Mouse (Mus musculus): ENCODE results near the gene Nacad.

The Nacad gene

DNA sequence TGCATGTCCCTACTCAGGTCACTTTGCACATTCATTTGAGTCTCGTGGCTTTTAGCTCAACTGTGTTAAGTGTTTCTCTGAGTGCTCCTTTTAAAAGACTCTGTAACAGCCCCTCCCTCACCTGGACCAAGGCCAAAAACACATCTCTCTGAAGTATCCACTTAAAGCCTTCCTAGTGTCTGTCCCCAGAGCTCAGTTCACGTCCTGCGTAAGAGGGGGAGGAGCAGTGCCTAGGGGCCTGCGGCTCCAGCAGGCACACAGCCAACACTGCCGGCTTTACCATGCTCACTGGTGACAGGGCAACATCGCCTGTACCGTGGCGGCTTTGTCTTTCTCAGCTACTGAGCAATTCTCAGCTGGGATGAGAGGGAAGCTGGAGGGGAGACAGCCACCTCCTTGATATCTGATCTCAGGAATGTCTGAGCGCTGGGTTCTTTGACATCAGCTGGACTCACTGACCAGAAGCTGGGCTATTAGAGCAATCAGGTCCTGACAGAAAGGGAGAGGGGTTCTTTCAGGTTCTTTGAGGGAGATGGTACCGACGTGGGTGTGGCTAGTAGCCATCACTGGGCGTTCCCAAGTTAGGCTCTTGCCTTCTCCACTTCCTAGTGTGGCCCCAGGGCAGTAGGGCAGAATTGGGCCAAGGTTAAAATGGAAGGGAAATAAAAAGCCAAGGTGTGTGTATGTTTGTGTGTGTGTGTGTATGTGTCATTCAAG is 1.8 kb downstream of the Nacad start:
- DNase-seq (ENCODE audit: low spot score in 2 of 2), result no peak

DNA sequence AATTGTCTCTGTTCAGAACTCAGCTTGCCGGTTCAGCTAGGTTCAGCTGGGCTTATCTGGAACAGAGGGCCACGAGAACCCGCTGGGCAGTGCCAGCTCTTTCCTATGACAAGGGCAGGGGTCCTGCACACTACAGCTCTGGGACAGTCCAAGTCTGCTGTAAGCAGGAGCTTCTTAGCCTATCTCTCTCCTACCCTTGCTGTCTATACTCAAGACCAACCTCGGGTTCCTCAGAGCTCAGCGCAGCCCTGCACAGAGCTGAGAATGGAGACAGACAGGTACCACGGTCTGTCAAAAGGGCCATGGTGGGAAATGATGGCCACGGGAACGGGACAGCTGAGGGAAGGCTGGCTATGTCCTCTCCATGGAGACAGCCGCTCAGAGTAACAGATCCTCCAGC is 2.6 kb downstream of the Nacad start:
- no peak for DNase-seq (ENCODE audit: low spot score in 2 of 2)

DNA sequence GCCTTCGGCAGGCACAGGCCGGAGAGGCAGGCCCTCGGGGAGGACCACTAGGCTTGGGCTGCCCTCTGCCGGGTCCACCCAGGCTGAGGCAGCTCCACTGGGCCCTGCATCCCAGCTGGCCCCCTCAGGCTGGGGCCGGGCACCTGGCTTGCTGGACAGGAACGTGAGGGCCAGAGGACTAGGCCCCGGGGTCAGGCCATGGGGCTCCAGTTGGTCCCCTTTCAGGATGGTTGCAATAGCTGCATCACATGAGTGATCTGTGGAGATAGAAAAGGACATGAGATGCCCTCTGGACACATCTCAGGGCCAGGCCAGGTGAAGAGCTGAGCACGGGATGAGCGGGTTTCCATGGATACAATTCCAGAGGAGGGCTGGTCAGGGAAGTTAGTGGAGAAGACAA is 3.2 kb downstream of the Nacad start:
- no peak for DNase-seq (ENCODE audit: low spot score in 2 of 2)

DNA sequence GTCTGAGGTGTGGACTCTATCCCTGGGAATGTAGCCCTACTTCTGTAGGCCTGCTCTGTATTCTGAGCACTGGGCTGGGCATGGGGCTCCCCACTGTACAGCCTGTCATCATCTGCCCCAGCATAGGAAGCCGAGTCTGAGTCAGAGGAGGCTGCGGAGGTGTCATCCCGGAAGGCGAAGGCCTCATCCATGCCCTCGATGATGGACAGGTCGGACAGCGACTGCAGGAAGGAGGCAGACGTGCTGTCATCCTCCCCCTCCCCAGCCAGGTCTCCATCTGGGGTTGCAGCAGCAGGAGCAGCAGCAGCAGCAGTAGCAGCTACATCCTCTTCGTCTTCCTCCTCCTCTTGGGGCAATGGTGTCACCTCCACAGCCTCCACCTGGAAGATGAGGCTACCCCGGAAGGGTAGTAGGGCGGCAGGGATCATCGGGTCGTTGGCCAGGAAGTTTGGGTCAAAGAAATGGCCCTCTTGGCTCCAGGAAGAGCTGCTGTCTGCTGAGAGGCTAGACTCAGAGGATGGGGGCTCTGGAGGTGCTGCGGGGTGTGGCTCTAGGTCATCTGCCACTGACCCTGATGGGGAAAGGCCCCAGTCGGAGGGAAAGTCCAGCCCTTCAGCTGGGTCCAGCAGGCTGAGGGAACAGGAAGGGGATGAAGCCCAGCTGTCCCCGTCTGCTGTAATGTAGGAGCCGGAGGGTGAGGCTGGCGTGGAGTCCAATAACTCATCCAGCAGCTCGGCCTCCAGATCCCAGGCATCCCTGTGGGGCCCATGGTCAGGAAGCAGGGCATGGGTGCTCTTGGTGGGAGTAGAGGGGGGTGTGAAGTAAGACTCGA is 4.0 kb downstream of the Nacad start:
- DNase-seq (ENCODE audit: low spot score in 2 of 2), result no peak

DNA sequence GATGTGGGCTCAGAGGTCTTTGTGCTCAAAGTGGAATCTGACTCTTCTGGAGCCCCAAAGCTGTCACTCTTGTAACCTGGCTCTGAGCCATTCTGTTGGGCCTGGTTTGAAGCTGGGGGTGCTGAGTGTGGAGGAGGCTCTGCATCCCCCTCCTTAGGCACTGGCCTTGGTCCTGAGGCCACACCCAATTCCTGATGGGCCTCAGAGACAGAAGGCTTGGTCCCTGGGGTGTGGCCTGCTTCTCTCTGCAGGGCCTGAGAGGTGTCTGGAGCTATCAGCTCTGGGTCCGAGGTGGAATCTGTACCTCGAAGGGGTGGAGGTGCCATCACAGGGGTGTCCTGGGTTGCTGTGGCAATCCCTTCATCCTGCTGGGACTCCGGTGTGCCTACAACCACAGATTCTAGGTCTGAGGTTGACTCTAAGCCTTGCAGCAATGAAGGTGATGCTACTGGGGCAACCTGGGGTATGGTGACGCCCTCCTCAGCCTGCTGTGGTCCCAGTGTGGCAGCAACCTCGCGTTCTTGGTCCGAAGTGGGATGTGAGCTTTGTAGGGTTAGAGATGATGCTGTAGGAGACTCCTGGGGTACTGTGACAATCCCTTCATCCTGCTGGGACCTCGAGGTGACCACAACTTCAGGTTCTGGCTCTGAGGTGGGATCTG is 5.4 kb downstream of the Nacad start:
- DNase-seq (ENCODE audit: low spot score in 2 of 2), result no peak

DNA sequence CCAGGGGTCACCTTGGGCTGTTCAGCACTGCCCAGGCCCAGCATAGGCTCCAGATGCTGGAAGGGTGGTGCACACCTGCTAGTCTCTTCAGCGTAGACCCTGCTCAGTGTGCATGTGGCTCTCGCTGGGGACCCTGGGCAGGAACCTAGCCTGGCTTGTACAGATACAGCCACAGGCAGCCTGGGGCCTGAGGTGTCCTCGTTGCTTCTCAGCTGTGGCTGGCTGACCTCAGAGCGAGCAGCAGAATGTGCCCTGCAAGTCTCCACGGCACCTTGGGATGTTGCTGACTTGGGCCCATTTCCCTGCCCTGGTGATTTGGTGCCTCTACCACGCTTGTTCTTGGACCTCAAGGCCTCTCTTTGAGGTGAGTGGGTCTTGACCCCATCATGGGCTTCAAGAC is 6.0 kb downstream of the Nacad start:
- no peak for DNase-seq (ENCODE audit: low spot score in 2 of 2)

DNA sequence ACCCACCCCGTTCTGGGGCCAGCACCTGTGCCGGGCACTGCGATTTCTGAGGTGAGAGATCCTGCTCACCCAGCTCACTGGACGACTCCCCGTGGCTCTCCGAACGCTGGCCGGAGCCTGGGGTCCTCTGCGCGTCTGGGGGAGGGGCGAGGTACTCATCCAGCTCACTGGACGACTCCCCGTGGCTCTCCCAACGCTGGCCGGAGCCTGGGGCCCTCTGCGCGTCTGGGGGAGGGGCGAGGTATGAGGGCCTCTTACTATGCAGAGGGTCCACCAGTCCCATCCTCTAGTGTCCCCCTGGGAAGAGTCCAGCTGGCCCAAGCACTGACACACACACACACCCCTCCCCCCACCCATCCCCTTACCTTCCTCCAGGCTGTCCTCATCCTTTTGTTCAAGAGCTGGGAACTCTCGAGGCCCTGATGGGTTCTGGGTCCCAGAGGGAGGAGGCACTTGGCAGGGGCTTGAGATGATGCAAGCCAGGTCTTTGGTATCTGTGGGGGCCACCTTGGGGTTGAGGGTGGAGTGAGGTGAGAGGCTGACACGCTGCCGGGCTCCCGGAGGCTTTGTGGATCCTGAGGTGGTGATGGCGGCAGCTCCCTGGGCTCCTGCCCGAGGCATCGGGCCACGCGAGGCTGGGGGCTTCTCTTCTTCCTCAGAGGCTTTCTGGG is 6.7 kb downstream of the Nacad start:
- no peak for DNase-seq (ENCODE audit: low spot score in 2 of 2)

DNA sequence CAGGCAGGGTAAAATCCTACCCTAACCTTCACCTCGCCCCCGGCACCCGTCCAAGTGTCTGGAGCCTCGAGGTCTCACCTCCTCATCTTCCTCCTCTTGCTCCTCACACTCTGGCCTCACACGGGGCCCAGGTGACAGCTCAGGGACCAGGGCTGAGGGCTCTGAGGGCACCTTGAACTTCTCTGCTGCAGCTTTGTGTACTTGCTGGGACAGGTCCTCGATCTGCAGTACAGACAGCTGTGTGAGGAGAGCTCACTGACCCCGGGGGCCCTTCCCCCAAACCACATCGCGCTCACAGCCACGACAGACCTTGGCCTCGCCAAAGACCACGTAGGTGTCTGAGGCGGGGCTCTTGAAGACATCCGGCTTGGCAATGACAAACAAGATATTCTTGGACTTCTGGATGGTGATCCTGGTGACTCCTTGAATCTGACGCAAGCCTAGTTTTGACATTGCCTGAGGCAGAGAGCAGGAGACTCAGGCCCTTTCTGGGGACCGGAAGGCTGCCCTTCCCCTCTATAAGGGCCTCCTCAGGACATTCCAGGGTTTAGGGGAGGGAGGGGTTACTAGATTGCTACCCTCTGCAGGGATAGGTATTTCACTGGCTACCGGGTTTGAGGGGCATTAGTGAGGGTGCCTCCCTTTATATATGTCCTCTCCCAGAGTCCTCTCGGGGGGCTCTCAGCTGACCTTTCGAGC is 7.5 kb downstream of the Nacad start:
- no peak for DNase-seq (ENCODE audit: low spot score in 2 of 2)

DNA sequence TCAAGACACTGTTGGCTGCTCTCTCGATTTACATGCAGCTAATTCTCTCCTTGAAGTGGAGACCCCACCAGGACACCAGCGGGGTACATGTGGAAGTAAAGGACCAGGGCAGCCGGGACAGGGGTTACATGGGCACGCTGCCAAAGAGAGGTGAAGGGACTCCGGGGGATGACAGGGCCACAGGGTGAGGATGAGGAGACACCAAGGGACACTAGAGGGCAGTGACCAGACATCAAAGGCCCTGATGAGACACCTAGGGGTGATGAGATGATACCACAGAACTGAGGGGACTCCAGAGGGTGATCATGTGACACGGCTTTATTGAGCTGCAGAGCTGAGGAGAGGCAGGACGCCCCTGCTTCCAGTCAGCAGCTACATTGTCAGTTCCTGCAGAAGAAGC is 8.3 kb downstream of the Nacad start:
- no peak for DNase-seq (ENCODE audit: low spot score in 2 of 2)

DNA sequence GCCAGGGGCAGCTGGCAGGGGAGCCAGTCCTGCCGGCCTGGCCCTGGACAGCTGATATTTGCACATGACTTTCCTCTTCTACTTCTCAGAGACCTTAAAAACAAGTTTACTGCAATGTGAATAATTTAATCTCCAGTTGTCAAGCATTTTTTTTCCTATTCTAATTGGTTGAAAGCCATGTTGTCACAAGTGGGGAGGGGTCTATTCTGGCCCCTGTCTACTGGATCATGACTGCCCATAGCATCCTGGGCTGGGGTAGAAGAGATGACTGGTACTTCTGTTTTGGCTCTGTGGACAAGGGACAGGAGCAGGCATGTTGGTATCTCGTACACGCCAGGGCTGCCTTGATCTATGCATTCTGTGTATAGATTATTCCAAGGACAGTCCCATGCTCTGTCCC is 9.2 kb downstream of the Nacad start:
- DNase-seq (ENCODE audit: low spot score in 2 of 2), result no peak

DNA sequence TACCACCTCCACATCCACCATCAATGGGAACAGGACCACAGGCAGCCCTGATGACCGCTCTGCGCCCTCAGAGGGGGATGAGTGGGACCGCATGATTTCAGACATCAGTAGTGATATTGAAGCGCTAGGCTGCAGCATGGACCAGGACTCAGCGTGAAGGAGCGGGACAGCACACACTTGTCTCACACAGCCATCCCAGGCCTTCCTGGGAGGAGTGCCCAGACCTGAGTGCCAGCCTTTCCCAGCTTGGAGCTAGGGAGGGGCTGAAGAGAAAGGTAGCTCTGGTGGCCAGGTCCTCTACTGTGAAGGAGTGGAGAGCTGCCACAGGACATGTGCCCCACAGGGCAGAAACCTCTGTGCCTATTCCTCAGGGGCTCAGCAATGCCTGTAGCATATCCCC is 9.6 kb downstream of the Nacad start:
- DNase-seq (ENCODE audit: low spot score in 2 of 2), result no peak

DNA sequence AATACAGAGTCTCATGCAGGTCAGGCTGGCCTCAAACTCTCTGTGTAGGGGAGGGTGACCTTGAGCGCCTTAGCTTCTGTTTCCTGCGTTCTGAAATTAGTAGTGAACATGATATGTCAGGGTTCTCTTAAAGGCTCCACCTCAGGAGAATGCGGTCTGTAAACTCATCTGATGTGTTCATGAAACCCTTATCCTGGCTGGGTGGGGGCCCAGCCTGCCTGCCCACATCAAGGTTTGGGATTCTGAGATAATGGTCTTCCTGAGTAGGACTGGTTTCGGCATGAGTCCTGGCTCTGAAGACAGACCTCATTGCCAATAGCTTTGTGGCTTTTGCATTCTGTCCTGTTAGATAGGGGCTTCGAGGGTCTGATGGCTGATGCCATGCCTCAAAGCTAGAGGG is 10.5 kb downstream of the Nacad start:
- DNase-seq (ENCODE audit: low spot score in 2 of 2), result no peak

DNA sequence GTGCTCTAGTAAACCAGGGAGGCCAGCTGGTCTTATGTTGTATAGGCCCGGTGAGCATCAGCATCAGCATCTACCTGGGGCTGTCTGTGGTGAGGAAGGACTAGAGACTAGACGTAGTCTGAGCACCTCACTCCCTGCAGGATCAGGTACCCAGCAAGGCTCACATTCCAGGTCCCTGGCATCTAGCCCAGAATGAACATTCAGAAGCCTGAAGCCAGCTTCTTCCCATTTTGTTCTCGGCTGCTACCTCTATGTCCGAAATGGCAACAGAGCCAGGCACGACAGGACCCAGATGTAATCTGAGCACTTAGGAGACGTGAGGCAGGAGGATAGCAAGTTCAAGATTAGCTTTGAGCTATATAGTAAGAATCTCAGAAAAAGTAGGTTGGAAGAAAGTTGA is 11.0 kb downstream of the Nacad start:
- DNase-seq (ENCODE audit: low spot score in 2 of 2), result no peak

DNA sequence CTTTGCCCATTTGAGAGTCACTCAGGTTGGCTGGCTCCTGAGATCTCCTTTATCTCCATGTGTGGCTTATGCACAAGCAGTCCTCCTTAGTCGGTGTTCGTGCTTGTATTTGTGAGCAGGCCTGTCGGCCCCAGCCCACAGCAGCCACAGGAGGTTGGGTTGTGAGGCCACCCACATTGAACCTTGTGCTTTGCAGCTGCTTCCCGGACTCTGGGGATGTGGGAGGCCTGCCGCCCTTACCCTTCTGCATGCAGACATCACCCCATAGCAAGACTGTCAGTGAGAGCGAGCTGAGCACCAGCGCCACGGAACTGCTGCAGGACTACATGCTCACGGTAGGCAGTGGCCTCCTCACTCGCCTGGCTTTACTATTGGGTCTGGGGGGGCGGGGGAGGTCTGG is 12.4 kb downstream of the Nacad start:
- no peak for DNase-seq (ENCODE audit: low spot score in 2 of 2)

DNA sequence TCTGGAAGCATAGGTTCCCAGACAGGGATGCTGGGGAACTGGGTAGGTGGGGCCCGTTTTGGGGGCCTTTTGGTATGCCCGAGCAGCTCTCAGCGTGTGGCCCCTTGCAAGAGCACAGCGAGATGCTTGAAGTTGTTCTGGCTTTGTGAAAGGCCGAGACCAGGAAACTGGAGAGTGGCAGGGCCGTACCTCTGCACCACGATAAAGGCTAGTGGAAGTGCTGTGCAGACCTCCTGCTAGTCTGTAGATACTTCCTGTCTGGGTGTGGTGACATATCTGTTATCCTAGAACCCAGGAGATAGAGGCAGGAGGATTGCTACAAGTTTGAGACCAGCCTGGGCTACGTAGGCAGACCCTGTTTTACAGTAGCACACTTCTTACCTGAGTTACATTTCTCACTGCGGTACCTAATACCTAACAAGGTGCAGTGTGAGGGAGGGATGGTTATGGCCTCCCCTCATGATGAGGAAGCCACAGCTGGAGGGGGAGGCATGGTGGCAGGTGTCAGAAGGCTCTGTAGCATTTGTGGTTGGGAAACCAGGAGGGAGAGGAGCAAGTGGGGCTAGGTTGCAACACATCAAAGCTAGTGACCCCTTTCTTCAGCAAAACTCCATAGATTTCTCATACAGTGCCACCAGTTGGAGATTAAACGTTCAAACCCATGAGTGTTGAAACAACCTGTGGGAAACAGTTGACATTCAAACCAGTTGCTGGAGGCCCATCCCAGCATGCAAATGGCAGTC is 14.7 kb downstream of the Nacad start:
- no peak for DNase-seq (ENCODE audit: low spot score in 2 of 2)

DNA sequence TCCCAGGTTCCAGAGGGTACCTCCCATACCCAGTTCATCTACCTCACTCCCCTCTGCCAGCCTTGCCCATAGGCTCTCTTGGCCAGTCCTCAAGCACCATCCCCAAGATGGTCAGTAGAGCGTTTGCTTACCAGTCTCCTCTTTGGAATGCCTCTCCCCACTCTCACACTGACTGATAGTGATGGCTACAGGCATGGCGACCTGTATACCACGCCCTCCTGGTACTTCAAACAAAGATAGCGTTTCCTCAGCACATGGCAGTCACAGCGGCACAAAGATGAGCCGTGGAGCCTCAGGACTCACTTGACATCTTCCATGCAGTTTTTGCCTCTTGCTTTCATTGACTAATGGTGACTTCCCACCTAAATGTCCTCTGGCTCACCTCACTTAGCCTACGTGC is 16.0 kb downstream of the Nacad start:
- DNase-seq (ENCODE audit: low spot score in 2 of 2), result no peak

DNA sequence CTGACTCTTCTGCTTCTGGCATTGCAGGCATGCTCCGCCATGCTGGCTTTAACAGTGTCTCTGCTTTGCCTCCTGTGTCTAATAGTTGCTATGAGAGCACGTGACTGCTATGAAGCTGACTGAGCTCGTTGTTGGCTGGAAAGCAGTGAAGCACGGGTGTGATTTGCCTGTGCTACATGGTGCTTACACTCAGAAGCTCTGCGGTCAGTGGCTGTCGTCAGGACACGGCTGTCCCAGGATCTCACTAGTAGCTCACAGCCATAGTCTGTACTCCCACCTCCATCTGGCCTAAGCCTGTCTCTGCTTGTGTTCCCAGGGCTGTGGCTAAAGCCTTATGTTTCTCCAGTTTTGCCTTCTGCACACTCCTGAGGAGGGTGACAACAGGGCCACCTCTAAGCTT is 17.6 kb downstream of the Nacad start:
- no peak for DNase-seq (ENCODE audit: low spot score in 2 of 2)

DNA sequence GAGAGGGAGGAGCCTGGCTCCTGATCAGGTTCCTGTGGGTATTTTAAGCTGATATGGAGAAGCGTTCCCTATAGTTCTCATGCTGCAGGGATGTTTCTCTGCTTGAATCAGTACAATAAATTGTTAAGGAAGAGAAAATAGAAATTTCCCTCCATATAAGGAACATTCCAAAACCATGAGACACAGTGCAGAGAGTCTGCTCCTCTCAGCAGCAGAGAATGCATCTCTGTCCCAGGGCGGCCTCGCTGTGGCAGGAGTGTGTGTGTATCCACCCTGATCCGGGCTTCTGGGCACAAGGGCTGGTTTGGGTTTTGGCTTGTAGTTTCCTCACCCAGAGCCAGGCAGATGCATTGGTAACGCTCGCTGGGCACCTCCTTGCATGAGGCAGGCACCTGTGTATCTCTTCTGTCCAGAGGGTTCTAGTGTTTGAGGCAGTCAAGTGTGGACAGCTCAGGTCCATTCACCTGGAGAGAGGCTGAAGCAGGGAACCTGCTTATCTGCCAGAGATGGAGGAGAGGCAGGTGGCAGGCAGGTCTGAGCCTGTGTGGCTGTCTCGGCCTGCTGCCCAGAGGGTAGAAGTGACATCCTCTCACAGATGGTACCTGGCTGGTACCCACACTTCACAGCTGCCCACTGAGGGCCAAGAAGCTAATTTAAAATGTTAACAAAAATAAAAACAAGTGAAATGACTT is 18.5 kb downstream of the Nacad start:
- no peak for DNase-seq (ENCODE audit: low spot score in 2 of 2)

DNA sequence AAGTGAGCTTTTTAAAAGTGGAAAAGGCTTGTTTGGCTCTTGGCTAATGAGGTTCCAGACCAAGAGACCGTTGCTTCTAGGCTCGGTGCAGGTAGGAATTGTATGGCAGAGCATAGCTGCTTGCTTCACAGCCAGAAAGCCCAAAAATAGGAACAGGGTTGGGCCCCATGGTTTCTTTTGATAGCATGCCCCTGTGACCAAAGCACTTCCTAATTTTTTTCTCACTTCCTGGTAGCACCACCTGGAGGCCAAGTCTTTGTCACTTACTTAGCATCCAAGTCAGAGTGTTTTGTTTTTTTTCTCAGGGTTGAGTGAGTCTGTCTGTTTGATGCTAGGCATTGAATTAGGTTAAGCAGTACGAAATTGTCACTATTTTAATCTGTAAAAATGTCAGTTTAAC is 19.2 kb downstream of the Nacad start:
- DNase-seq (ENCODE audit: low spot score in 2 of 2), result no peak

DNA sequence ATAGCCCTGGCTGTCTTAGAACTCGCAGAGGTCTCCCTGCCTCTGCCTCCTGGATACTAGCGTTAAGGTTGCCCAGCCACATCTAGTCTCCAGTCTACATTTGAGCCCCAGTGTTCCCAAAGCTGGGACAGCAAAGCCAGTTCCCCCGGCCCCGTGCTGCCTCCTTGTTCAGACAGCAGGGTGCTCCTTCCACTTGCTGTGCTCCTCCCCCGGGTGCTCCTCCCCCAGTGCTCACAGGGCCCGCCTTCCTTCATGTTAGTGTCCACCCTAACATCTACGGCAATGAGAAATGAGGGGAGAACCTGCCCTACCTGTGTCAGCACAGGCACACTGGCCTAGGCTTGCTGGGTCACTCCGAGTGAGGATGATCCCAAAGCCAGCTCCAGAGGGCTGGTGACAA is 20.1 kb downstream of the Nacad start:
- DNase-seq (ENCODE audit: low spot score in 2 of 2), result no peak

DNA sequence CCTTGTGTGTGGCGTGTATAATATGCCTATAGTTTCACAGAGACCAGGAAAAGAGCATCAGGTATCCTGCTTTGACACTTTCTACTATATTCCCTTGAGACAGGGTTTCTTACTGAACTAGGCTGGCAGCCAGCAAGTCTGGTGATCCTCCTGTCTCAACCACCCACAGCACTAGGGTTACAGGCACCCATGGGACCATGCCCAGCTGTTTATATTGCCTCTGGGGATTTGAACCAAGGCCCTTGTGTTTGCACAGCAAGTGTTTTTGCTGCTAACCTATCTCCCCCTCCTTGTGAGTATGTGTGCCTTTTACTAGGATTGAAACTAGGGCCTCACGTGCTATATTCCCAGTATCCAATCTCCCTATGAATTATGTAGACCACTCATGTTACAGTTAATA is 24.3 kb downstream of the Nacad start:
- no peak for DNase-seq (ENCODE audit: low spot score in 2 of 2)

Data from frontal cortex, postnatal 36 days (tissue).